Mouse (Mus musculus): ENCODE data around the gene Opn1sw.
A peak's percentile ranks its signal among the peaks of the same experiment; 100 is the strongest.
"Not testable (repeated sequence)": the region's sequence is repeated elsewhere in the genome, so short reads cannot be mapped to it uniquely, and the experiment has no call there.

Opn1sw gene

GRCm38 (mm10) chr6:29396714-29397540 lies 8.7 kb upstream of the Opn1sw start:
- peak; percentile 42 for DNase-seq (ENCODE audit: inconsistent ontology term)

GRCm38 (mm10) chr6:29395910-29396713 lies 7.8 kb upstream of the Opn1sw start, which contains the start of gene Ccdc136:
Gene Ccdc136, plus strand, starts transcription at chr6:29396309.
- peak; percentile 88 for DNase-seq (ENCODE audit: inconsistent ontology term)

GRCm38 (mm10) chr6:29394286-29394685 lies 6.0 kb upstream of the Opn1sw start:
- no peak for DNase-seq (ENCODE audit: inconsistent ontology term)

- DNase-seq (ENCODE audit: inconsistent ontology term), result no peak
Measured at GRCm38 (mm10) chr6:29391802-29392201, 3.5 kb upstream of the Opn1sw start.

GRCm38 (mm10) chr6:29391241-29391640 lies 3.0 kb upstream of the Opn1sw start:
- not testable (repeated sequence) for DNase-seq (ENCODE audit: inconsistent ontology term)

- DNase-seq (ENCODE audit: inconsistent ontology term), result not testable (repeated sequence)
Measured at GRCm38 (mm10) chr6:29390500-29390899, 2.2 kb upstream of the Opn1sw start.

GRCm38 (mm10) chr6:29389425-29389824 lies 1.2 kb upstream of the Opn1sw start:
- no peak for DNase-seq (ENCODE audit: inconsistent ontology term)

- DNase-seq (ENCODE audit: inconsistent ontology term), result peak; percentile 89
Measured at GRCm38 (mm10) chr6:29388606-29389080, 375 bp upstream of the Opn1sw start.

GRCm38 (mm10) chr6:29382442-29382841 lies 5.8 kb downstream of the Opn1sw start:
- DNase-seq (ENCODE audit: inconsistent ontology term), result peak; percentile 34

- no peak for DNase-seq (ENCODE audit: inconsistent ontology term)
Measured at GRCm38 (mm10) chr6:29379954-29380353, 8.3 kb downstream of the Opn1sw start.

- DNase-seq (ENCODE audit: inconsistent ontology term), result no peak
Measured at GRCm38 (mm10) chr6:29378678-29379077, 9.6 kb downstream of the Opn1sw start.

- DNase-seq (ENCODE audit: inconsistent ontology term), result no peak
Measured at GRCm38 (mm10) chr6:29377386-29377785, 10.9 kb downstream of the Opn1sw start.

GRCm38 (mm10) chr6:29365277-29365676 lies 23.0 kb downstream of the Opn1sw start:
- no peak for DNase-seq (ENCODE audit: inconsistent ontology term)

GRCm38 (mm10) chr6:29363129-29363515 lies 25.1 kb downstream of the Opn1sw start:
- DNase-seq (ENCODE audit: inconsistent ontology term), result no peak

- DNase-seq (ENCODE audit: inconsistent ontology term), result peak; percentile 88
Measured at GRCm38 (mm10) chr6:29362246-29363128, 25.8 kb downstream of the Opn1sw start.

- no peak for DNase-seq (ENCODE audit: inconsistent ontology term)
Measured at GRCm38 (mm10) chr6:29360211-29360610, 28.1 kb downstream of the Opn1sw start.

GRCm38 (mm10) chr6:29359386-29359785 lies 28.9 kb downstream of the Opn1sw start:
- no peak for DNase-seq (ENCODE audit: inconsistent ontology term)

GRCm38 (mm10) chr6:29352816-29353215 lies 35.5 kb downstream of the Opn1sw start:
- no peak for DNase-seq (ENCODE audit: inconsistent ontology term)

GRCm38 (mm10) chr6:29351613-29352012 lies 36.7 kb downstream of the Opn1sw start:
- no peak for DNase-seq (ENCODE audit: inconsistent ontology term)

- DNase-seq (ENCODE audit: inconsistent ontology term), result no peak
Measured at GRCm38 (mm10) chr6:29348371-29348724, 39.9 kb downstream of the Opn1sw start.

GRCm38 (mm10) chr6:29347665-29348370 lies 40.5 kb downstream of the Opn1sw start, which contains the start of gene Calu:
Gene Calu, plus strand, starts transcription at chr6:29348069.
- peak; percentile 100 for DNase-seq (ENCODE audit: inconsistent ontology term)

All from Muller cell, postnatal 12 days (primary cell).